Mouse (Mus musculus) heart, adult 8-10 months (tissue): ENCODE results near the gene Arhgef39. TPM values are rescaled to one million over a fixed set of nuclear protein-coding genes. Genes with fewer than 3 reads are reported as not detected.

Experiments
- DNase-seq: peaks from one replicate; pipeline ENCODE4 v3.0.0; 2022; ENCODE audit warnings: low spot score
- total RNA-seq, 4 experiments: library from RNA; stranded (reverse); gene quantifications; 2 replicates each; pipeline ENCODE4 v1.2.4; 2022

The Arhgef39 gene
- total RNA-seq, 4 experiments from 2014 or later: not detected

DNA sequence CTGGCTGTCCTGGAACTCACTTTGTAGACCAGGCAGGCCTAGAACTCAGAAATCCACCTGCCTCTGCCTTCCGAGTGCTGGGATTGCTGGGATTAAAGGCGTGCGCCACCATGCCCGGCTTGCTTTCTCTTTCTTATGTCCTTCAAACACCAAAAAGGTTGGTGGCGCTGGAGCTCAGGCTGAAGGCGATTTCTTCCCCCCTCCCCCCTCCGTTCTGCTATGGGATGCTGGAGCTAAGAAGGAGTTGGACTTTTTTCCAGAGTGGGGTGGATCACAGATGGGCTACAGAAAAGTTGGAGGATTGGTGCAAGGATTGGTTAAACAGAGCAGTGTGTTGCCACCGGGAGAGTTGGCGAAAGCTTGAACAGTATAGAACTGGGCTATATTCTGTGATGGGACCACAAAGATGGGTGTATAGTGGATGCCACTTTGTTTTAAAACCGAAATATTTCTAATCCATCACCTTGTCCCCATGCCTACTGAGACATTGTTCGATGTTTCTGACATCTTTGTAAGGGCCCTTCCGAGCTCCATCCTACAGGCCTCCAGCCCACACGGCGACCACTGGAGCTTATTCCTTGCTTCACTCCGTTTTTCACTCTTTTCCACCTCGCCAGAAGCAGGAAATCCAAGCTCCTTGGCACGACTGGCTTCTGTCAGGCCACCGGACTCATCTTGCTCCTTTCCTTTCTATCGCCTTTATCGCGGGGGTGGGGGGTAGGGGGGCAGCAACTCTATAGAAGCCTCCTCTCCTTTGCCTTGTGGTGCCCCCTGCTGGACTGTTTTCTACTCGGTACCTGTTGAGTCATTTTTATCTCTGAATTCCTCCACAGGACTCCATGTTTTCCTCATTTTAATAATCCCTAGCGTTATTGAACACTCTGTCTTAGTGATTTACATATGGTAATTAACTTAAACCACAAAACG lies 20.3 kb downstream of the Arhgef39 start:
- DNase-seq: peak; percentile 52

GRCm38 (mm10) chr4:43478534-43478858 lies 21.0 kb downstream of the Arhgef39 start:
- no peak for DNase-seq

GRCm38 (mm10) chr4:43477857-43478533 lies 21.5 kb downstream of the Arhgef39 start:
- DNase-seq: peak; percentile 92

- DNase-seq: no peak
Observed at GRCm38 (mm10) chr4:43476604-43477003, 22.9 kb downstream of the Arhgef39 start.

DNA sequence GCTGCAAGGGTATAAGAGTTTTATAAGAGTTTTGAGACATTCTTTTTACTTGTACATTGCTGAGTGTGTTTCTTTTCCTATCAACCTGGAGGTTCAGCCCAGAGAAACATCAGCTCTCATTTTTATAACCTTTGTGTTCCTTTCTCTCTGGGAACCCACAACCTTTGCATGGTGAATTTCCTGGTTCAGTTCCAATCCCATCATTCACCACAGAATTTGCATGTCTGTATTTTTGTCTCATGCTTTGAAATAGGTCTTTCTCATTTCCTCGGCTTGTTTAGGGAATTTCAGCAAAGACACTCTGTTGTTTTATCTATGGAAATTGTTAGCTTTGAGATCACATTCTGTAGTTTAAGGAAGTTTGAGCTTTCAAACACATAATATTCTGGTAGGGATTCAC lies 25.9 kb downstream of the Arhgef39 start:
- no peak for DNase-seq

DNA sequence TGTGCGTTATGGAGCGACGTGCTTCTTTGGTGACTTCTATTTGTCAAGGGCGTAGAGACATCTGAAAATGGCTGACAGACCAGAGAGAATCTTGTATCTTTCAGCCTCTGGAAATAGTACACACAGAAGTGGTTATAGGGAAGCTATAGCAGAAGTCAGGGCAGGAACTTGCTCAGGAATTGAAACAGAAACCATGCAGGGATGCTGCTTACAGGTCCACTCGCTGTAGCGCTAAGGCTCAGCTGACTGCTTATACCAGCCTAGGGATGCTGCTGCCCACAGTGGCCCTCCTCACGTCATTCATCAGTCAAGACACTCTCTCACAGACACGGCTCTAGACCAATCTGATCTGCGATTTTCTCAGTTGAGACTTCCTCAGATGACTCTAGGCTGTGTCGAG lies 29.2 kb downstream of the Arhgef39 start:
- no peak for DNase-seq

DNA sequence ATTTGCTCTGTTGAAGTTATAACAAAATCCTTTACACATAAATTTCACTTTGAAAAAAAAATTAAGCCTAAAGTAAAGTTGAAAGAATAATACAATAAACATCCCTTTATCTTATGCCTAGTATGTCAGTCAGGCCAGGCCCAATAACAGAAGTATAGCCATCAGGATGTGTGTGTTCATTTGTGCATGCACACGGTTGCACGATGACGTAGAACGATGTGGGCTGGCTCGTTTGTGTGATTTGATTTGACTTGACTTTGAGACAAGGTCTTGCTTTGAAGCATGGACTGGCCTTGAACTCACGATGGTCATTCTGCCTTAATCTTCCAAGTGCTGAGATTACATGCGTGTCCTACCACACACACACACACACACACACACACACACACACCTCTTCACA lies 32.6 kb downstream of the Arhgef39 start:
- no peak for DNase-seq

DNA sequence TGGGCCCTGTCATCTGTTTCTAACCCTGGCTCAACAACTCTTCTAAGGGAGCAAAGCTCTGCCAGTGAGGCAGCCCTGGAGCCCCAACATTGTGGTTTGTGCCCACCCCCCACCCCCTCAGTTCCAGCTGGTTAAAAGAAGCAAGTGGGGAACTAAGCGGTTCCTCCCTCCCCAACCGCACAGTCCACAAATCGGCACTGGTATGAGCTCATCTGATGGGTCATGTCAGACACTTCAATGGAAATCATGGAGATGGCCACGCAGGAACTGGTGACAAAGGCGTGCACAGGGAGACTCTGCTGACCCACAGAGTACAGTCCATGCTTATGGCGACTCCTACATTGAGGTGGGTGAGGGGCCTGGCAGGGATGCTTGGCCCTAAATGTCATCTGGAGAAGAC lies 33.6 kb downstream of the Arhgef39 start:
- DNase-seq: no peak

- no peak for DNase-seq
Observed at GRCm38 (mm10) chr4:43463102-43463501, 36.4 kb downstream of the Arhgef39 start.

- no peak for DNase-seq
Observed at GRCm38 (mm10) chr4:43457124-43457523, 42.4 kb downstream of the Arhgef39 start.

GRCm38 (mm10) chr4:43456470-43456869 lies 43.0 kb downstream of the Arhgef39 start:
- DNase-seq: no peak

DNA sequence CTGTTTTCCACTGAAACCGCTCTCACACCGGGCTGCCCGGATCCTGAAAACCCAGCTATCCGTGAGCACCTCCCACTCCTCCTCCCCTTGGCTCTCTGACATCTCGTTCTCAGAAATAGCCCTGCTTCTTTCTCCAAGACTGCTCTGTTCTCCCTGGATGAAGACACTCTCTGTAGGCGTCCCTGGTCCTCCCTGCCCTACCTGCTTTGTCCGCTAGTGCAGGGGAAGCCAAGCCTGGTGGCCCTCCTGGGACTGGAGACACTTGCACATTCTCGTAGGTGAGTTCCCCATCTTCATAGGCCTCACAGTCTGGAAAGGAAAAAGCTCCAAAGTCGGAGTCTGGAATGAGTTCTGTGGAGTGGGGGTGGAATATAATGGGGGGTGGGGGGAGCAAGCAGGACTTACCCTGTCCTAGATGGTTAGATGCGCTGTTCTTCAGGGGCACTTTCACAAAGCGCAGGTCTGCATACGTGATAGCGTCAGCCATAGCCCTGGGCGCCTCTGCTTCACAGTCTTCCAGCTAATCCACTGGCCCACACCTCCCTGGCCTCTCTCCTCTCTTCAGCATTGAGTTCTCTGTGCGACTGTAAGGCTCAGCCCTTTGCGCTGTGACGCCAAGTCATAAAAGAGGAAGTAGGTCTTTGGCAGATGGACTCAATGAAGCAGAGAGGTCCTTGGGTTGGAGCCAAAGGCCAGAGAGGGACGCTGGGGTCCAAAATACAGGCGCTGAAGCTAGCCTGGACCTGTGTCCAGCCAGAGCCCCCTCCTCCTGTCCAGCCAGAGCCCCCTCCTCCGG lies 45.3 kb downstream of the Arhgef39 start, which contains the start of gene Cd72:
Gene Cd72 (minus strand): TSS at position 588 of the 796 bp plus-strand sequence.
- no peak for DNase-seq

DNA sequence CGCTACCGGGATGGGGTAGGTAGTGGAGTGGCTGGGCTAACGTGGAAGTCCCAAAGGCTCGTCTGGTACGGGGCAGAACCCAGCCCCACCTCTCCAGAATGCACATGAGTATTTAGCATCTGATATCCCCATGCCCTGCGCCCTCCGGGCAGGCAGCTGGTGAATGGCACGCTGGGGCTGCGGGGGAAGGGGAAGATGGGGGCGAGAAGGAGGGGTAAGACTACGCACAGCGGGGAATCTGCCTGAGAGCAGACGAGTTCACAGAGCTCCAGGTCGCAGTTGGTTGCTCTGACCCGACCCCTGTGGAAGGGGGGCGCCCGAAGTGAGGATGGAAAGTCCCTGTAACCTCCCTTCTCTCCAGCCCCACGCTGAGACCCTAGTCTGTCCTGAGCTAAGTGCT lies 46.1 kb downstream of the Arhgef39 start:
- no peak for DNase-seq

DNA sequence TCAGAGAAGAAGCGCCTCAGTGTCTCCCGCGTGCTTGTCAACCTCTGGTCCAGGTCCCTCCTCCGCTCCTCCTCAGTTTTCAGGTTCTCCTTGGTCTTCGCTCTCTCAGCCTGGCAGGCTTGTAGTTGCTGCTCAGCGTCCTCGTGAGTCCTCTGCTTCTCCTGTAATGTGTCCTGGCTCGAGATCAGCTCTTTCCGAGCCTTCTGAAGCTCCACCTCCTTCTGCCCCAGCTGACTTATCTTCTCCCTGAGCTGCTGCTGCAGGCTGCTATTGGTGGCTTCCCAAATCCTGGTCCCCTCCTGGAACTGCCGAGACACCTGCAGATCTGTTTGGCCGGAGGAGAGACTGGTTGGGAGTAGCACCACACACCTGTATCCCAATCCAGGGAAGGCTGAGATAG lies 47.2 kb downstream of the Arhgef39 start:
- DNase-seq: no peak

GRCm38 (mm10) chr4:43448554-43448953 lies 50.9 kb downstream of the Arhgef39 start:
- no peak for DNase-seq

GRCm38 (mm10) chr4:43447251-43447650 lies 52.2 kb downstream of the Arhgef39 start:
- DNase-seq: no peak

Other genes starting within 250 kb of the Arhgef39 start
- gene Atp8b5, start 232.5 kb downstream of the Arhgef39 start, total RNA-seq: under 1 TPM in 1 of 4 experiments, not detected in 3; 0.09 TPM
- 10 to 100 TPM; 47.4 to 58.6 (median 48.9) TPM for gene Rusc2, start 117.7 kb downstream of the Arhgef39 start, total RNA-seq
- not detected for gene Fam166b, start 70.6 kb downstream of the Arhgef39 start, total RNA-seq
- gene Tesk1, start 57.8 kb downstream of the Arhgef39 start, total RNA-seq: 10 to 100 TPM; 31.3 to 38.2 (median 35.2) TPM
- 1 to 10 TPM in 1 of 4 experiments, under 1 TPM in 3; 0.24 to 1.1 (median 0.69) TPM for gene Cd72, start 45.1 kb downstream of the Arhgef39 start, total RNA-seq
- not detected for gene Sit1, start 16.0 kb downstream of the Arhgef39 start, total RNA-seq
- gene Ccdc107, start 6.8 kb downstream of the Arhgef39 start, total RNA-seq: 10 to 100 TPM; 28.7 to 39.4 (median 32.4) TPM
- gene Car9, start 7.3 kb upstream of the Arhgef39 start, total RNA-seq: 1 to 10 TPM in 1 of 4 experiments, under 1 TPM in 3; 0.25 to 1.0 (median 0.52) TPM
- gene Tpm2, start 24.1 kb upstream of the Arhgef39 start, total RNA-seq: 10 to 100 TPM; 25.4 to 34.9 (median 31.1) TPM
- gene Creb3, start 62.6 kb upstream of the Arhgef39 start, total RNA-seq: 10 to 100 TPM; 39.7 to 48.8 (median 43.2) TPM
- gene Tln1, start 63.0 kb upstream of the Arhgef39 start, total RNA-seq: 100 to 1,000 TPM in 2 of 4 experiments, 10 to 100 TPM in 2; 96.1 to 117 (median 101) TPM
- 10 to 100 TPM; 31.3 to 39.6 (median 34.6) TPM for gene Rgp1, start 79.0 kb upstream of the Arhgef39 start, total RNA-seq
- gene Gba2, start 79.2 kb upstream of the Arhgef39 start, total RNA-seq: 10 to 100 TPM; 11.7 to 14.0 (median 13.0) TPM
- gene Msmp, start 84.8 kb upstream of the Arhgef39 start, total RNA-seq: under 1 TPM in 1 of 4 experiments, not detected in 3; 0.52 TPM
- gene Npr2, start 132.2 kb upstream of the Arhgef39 start, total RNA-seq: 10 to 100 TPM; 41.4 to 57.5 (median 44.0) TPM
- gene Spag8, start 153.9 kb upstream of the Arhgef39 start, total RNA-seq: under 1 TPM in 1 of 4 experiments, not detected in 3; 0.53 TPM
- 100 to 1,000 TPM; 162 to 188 (median 167) TPM for gene Hint2, start 156.8 kb upstream of the Arhgef39 start, total RNA-seq
- gene Tmem8b, start 169.3 kb upstream of the Arhgef39 start, total RNA-seq: 10 to 100 TPM; 20.3 to 24.0 (median 21.7) TPM
- gene Fam221b, start 169.4 kb upstream of the Arhgef39 start, total RNA-seq: under 1 TPM; 0.14 to 0.38 (median 0.28) TPM
- not detected for gene Olfr70, start 201.1 kb upstream of the Arhgef39 start, total RNA-seq
- gene Olfr71, start 210.6 kb upstream of the Arhgef39 start, total RNA-seq: not detected
- 1 to 10 TPM; 3.0 to 4.4 (median 4.3) TPM for gene Hrct1, start 227.5 kb upstream of the Arhgef39 start, total RNA-seq
- 1 to 10 TPM; 3.6 to 4.4 (median 4.1) TPM for gene Spaar, start 230.3 kb upstream of the Arhgef39 start, total RNA-seq